Mouse (Mus musculus): ENCODE measurements around the gene Gm382. TPM values are rescaled to one million over a fixed set of nuclear protein-coding genes. Genes with fewer than 3 reads are reported as not detected.

Gene Gm382
- not detected for polyA plus RNA-seq (2017; shearing (Covaris generic))

DNA sequence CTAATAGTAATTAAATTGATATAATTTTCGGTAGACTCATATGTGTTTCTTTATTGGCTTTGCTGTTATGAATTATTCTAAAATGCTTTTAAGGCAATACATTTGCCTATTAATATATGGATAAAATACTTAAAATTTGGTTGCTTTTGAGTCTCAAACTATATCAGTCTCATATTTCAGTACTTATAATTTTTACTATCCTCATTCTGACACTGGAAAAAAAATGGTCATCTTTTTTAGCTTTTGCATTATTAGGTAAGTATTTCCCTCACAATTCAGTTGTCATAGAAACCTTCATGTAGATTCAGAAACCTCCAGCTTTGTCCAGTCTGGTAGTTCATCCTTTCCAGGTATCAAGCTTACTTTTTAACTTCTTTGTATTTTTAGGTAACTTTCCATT is at the start of gene Gm382:
Gm382 (plus strand) TSS at position 301 of the 400 bp plus-strand sequence.

Other genes with a start within 250 kb of the Gm382 start
- gene 4932411N23Rik, start 224.1 kb upstream of the Gm382 start, polyA plus RNA-seq (2017; shearing (Covaris generic)): not detected